Mouse (Mus musculus) lung, postnatal 4 days (tissue): ENCODE measurements around the gene Mad1l1.

Source experiments
- DNase-seq, 2 experiments: peaks; one replicate each; pipeline ENCODE4 v3.0.0; 2021

The Mad1l1 gene

DNA sequence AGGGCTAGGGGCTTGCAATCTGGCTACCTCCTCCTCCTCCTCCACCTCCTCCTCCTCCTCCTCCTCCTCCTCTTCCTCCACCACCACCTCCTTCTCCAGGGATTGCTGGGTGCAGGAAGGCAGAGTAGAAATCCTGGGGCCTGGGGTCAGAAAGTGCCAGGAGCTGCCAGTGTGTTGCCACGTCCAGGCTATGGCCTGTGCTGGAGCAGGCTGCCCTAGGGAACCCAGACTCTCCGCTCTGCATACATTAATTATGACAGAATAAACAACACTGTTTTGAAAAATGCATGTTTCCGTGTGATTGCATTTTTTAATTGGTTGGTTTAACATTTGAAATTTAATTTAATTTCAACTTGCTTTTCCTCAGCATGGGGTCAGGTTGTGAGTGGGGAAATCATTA is 285.7 kb downstream of the Mad1l1 start:
- DNase-seq, result no peak

DNA sequence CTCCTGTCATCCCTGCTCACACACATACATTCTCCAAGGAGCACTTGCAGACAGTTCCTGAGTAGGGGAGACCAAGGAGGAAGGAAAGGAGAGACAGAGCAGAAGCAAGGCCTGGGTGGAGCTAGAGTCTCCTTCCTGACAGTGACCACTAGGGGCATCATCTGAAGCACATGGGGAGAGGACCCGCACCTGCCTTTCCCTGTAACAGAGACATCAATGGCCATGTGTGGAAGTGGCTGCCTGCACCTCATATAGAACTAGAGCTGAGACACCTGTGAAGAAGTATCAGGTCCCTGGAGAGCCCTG is 286.4 kb downstream of the Mad1l1 start:
- no peak for DNase-seq

DNA sequence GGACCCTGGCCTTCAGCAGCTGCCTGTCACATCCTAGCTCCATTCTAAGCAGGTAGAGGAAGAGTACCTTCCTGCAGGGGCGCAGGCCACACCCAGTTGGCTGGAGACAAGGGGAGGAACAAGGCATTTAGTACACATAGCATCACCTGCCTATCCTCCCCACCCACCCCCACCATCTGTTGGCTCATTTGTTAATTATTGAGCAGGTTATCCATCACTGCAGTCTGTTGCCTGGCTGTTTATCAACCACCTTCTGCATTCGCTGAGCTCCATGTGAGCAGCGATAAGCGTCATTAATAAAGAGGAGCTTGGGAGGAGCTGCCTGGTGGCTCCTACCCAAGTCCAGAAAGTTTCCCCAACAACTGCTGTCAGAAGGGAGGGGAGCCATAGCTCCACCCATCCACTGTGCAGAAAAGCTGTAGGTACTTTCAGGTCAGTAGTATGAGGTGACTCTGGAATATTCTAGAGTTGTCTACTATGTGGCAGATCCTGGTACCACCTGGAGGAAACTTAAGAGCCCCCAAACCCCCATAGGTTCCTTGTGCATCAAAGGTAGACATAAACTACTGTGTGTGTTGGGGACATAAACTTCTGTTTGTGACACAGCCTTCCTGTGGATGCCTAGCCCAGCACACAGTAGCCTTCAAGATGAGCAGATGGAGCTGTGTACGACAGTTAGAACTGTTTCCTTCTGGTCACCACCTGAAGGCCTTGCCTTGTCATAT is 286.9 kb downstream of the Mad1l1 start:
- no peak for DNase-seq

DNA sequence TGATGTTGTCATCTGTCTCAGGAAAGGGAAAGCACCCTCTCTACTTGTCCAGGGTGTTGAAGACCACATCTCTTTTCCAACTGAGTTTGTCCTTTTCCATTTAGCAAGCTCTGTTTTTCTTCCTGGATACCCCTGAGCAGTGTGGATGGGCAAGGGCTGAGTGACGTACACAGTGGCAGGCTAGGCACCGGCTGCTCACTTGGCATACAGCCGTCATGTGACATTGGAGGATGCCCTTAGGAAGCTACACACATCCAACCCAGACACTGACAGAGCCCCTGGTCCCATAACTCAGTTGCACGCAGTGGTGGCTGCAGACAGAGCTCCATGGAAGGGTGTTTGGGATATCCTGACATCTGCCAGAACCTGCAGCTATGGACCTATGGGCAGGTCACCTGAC is 295.0 kb downstream of the Mad1l1 start:
- no peak for DNase-seq

DNA sequence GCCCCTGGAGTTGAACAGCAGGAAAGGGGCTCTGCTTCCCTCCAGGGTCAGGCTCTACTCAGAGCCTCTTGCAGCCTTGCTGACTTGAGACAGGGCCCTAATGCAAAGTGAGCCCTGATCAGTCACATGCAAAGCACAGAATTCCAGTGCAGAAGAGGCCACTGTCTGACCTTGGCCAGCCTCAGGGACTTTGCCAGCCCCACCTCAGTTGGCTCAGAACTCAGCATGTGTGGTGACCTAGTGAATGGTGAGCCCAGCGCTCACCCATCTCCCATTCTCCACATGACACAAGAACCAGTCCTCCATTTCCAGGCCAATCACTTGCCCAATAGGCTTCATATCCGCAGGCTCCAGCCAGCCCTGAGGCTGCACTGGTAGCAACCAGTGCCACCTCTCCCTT is 296.1 kb downstream of the Mad1l1 start:
- no peak for DNase-seq

DNA sequence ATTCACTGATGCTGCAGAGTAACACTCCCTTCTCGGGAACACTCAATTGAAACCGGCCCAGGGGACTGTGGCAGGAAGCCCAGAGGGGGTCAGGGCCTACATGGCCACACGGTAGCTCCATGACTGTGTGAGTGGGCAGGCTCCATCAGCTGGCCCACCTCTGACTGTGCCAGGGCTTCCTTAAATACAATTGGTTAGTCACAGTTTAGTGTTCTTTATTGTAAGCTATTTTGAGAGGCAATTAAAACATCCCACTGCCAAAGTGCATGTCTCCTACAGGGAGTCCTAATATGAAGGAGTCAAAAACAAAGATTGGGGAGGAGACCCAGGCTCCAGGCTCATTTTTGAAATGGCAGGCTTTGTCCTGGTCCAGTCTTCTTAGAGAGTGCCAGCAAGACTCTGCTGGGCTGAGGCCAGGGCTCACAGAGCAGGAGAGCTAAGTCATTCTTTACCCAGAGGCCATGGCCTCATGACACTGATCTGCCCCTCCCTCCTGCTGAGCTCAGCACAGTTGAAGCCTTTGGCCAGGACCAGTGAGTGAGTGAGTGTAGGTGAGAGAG is 297.3 kb downstream of the Mad1l1 start:
- peak; percentile 22 to 62 for DNase-seq

DNA sequence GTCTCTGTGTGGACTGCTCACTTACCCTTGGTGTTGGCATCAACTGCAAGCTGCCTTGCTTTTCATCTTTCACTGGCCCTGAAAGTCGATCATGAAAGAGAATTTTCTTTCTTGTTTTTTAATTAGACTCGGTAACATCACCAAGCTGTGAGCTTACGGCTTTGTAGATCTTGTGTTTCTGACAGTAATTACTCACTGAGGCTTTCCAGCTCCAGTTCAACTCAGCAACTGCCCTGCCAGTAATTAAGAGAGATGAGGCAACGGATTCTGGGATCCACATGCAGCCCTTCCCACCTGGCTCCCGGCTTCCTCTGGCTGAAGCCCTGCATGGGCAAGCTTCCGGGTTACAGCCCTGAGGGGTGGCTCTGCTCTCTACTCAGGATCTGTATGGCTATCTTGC is 298.5 kb downstream of the Mad1l1 start:
- DNase-seq, result no peak

DNA sequence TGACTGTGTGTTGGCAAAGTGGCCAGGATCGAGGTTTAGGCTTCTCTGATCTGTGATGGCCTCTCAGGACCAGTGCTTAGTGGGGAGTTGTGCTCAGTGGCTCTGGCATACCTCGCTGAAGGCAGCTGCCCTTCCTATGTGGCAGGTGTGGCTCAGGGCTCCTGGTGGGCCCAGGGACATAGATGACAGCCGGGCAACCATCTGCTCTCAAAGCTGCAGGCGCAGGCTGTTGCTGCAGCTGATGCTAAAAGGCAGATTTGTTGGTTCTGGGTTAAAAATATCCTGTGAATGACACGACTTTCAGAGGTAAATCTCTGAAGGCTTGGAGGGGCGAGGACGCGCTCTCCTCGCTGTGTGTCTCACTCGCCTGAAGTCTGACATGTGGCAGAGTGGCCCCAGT is 299.6 kb downstream of the Mad1l1 start:
- no peak for DNase-seq

DNA sequence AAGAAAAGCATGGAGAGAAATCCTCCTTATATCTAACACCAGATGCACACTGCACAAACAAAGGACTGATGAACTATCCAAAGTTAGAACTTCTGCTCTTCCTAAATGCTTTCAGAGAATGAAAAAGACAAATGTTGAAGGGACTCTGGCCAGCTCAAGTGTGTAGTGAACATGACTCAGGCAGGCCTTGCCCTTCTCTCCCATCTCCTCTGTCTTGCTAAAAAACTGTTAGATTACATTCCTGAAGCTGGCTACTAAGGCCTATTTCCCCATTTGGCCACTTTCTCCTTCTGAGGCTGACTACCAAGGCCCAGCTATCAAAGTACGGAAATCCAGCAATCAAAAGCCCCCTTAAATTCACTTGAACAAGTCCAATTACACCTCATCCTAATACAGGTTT is 301.7 kb downstream of the Mad1l1 start:
- DNase-seq, result no peak

DNA sequence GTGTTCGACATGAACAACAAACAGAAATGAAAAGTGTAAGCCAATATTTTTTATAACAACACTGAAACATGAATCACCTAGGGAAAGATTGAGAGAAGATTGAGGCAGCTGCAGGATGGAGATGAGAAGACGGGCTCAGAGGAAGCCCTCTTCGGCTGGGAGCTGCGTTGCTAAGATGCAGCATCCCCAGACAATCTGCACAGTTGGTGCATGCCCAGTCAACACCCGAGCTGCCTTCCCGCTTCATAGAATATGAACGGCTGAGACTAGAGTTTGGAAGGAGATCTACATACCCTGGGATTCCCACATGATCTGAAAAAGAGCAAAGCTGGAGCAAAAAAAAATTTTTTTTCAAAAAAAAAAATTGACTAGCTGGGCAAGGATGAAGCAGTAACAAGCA is 302.6 kb downstream of the Mad1l1 start:
- DNase-seq, result no peak

DNA sequence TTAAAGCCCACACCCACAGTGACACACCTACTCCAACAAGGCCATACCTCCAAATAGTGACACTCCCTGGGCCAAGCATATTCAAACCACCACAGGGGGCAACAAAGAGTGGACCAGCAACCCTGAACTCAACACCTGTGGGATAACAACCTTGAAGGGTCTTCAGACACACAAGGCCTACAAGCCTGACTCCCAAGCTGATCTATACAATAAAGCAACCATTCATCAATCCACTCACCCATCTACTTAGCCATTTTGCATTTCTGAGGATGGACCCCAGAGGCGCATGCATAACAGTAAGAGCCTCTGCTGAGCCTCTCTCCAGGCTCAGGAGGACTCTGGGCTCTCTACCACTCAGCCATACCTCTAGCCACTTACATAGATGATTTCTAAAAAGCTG is 304.5 kb downstream of the Mad1l1 start:
- no peak for DNase-seq

DNA sequence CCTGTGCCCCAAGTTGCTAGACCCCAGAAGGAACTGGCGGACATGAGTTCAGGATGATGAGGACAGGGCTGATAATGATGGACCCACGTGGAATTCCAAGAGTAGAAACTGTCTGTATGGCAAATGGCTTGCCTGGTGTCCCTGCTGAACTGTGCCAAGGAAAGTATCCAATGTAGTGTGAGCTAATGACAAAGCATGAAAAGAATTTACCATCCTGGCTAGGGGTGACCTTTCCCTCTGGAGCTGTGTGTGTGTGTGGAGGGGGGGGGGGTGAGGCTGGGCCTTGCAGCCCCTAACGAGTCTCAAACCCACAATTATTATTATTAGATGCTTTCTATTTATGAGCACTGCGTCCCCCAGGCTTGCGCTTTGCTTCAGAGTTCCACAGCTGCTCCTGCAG is 307.7 kb downstream of the Mad1l1 start:
- DNase-seq, result no peak

DNA sequence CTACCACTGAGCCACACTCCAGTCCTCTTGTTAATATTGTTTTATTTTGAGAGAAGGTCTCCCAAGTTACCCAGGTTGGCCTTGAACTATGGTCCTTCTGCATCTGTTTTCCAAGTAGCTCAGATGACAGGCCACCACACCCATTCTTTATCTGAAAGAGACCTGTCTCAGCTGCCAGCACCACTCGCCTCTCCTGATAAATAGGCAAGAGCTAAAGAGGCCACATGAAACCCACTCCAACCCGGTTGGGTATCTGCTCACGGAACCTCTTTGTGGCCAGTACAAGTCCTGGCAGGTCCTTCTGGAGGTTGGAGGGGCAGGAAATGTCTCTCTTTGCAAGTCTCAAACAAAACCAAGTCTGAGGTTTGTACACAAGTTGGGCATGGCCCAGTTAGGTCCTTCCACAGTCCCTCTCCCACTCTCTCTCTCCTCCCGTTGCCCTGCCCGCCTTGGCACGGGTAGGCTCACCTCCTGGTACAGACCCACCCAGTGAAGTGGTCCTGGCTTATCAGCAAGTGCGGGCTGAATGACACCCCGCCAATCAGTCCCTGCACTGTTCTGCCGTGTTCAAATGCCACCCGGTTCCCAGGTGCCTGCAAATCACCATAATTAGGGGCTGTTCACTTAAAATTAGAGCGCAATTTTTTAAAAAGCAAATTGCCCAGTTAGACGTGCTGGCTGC is 308.9 kb downstream of the Mad1l1 start:
- DNase-seq, result no peak

DNA sequence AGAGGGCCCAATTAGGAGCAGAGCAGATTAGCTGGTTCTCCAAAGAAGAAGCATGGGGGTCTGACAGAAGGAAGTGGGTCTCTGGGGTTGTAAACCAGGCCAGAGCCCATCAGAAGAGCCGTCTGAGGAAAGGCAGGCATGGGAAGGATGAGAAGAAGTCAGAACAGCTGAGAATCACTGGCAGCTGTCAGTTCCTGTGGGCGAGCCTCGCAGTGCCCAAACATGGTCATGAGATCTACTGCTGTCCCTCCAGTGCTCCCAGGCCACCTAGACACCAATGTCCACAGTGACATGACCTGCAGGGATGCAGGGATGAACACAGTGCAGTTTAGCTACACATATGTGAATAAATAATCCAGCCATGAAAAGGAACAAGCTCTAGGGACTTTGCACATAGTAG is 310.9 kb downstream of the Mad1l1 start:
- no peak for DNase-seq

DNA sequence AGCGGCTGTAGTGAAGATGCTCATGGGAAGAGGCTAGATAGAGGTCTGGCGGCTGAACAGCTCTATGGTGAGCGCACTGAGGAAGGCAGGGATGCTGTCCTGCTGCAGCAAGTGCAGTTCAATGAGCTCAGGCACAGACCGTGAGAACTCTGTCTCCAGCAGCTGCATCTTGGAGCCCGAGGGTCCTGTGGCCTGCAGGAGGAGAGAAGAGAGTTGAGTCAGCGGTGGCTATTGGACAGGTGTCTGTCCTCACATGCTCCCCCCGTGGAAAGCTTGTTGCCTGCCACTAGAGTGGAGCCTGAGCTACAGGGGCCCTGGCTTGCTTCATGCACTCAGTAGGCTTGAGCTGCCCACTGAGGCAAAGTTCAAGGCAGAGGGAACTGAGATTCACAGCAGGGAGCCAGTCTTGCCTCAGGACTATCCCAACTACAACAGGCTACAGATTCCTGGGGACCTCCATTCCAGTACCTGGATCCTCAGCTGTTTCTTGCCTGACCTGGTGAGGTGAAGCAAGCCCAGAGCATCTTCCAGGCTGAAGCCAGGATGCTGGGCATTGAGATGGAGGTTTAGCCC is 312.2 kb downstream of the Mad1l1 start:
- DNase-seq, result no peak

DNA sequence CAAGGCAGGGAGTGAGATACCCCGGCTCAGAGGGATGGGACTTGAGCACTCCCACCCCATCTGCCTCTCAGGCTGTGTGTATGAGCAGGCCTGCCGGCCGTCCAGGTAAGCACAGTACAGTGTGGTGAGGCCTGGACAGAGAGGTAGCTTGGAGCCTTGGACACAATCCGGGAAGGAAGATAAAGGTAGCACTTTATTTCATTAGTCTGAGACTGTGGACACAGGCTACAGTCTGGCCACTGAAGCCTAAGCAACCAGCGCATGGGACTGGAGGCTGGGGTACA is 312.9 kb downstream of the Mad1l1 start:
- DNase-seq, result no peak

DNA sequence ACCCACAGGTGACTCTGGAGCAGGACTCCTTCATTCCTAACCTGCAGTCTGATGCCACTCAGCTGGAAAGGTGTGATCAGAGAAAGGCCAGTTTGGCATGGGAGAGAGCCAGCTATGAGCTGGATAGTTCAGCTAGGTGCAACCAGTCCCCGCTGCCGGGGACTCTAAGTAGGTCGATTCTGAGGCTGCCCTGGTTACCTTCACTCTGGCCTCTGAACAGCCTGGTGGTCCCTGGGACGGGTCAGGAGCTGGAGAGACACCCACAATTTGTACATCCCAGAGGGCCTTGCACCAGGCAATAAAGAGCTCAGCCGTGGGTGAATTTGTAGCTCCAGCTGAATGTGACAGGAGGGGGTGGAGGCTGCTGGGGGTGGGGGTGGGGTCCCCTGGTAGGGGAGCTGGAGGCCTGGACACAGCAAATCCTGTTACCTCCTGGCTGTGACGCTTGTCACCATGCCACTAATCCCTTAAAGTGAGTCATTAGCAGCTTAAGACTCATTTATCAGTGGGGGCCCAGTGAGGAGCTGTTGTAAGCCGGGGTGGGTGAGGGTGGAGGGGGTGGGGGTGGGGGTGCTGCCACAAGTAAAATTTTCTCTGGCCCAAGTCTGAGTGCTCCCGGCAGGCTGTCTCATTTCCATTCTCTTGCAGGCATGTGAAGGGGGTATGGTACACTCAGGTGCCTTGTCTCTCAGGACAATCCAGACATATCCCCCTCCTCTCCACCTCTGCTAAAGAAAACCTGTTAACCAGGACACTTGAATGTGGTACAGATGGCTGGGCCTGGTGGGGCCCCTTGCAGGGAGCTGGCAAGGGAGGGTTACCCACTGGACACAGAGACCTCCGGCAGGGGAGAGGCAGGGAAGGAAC is 313.5 kb downstream of the Mad1l1 start:
- no peak for DNase-seq

DNA sequence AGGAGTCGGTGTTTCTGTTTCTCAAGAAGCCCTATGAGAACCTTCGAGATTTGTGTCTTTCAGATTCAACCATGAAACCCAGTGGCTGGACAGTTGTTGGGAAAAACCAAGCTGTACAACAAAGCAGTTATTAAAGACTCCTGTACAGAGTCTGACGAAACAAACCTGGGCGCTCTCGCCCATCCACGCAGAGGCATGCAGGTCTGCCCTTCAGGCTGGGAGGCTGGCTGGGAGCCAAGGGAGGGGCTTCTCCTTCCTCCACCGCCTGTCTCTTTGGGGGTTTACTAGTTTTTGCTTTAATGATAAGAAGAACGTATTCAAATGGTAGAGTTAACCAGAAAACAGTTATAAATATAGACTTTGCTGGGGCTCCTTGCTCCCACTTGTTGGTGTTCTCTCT is 314.5 kb downstream of the Mad1l1 start:
- DNase-seq, result no peak

DNA sequence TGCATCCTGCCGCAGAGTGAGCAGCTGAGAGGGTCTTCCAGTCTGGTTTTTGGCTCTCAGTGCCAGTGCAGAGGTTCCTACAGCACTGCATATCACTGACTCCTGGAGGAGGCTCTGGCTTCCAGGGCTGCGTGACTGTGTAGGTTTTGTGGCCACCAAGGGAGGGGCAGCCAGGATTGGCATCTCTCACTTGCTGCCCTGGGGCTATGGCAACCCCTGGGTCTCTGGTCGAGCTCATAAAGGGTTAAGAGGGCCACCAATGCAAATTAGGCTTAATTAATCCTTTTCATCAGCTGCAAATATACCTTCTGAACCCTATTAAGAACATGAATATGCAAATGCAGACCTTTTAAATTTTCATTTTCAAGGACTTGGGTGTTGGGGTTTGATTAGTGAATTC is 318.8 kb downstream of the Mad1l1 start:
- no peak for DNase-seq

DNA sequence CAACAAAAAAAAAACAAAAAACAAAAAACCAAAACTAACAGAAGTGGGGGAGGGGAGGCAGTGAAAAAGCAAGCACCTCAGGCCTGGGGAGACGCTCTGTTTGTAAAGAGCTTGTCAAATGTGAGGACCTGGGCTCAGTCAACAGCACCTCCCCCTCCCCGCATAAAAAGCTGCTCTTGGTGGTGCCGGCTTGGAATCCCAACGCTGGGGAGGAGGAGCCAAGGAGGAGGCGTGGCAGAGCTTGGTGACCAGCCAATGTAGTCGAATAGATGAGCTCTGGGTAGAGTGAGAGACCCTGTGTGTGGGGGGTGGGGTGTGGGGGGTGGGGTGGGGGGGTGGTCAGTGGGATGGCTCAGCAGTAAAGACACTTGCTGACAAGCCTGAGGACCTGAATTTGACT is 322.4 kb downstream of the Mad1l1 start:
- no peak for DNase-seq

DNA sequence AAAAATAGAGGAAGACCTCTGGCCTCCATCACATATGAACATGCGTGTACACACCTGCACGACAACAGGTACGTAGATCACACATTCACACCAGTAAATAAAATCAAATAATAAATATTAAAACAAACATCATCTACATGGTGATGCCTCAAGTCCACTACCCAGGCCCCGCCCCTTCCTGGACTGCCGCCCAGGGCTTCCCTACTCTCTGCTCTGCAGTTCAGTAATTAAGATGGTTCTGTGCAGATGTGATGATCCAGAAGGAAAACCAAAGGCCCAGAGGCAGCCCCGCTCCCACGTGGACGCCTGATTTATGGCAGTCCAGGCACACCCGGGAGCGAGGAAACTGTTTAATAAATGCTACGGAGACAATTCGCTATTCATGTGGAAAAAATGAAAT is 323.0 kb downstream of the Mad1l1 start:
- DNase-seq, result peak; percentile 14 to 41

DNA sequence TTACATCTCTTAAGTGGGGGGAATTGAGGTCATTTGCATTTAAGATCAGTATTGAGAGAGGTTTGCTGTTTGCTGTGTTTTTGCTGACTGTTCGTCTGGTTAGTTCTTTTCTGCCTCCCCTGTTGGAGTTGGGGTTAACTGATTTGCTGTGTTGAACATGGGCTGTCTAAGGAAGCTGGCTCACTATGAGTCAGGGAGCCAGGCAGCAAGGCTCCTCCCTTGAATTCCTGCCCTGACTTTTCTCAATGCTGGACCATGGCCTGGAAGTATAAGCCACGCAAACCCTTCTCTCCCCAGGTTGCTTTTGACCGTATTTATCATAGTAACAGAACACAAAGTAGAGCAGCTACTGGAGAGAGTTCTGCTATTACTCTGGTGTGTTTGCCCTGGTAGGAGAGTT is 329.8 kb downstream of the Mad1l1 start:
- DNase-seq, result no peak

DNA sequence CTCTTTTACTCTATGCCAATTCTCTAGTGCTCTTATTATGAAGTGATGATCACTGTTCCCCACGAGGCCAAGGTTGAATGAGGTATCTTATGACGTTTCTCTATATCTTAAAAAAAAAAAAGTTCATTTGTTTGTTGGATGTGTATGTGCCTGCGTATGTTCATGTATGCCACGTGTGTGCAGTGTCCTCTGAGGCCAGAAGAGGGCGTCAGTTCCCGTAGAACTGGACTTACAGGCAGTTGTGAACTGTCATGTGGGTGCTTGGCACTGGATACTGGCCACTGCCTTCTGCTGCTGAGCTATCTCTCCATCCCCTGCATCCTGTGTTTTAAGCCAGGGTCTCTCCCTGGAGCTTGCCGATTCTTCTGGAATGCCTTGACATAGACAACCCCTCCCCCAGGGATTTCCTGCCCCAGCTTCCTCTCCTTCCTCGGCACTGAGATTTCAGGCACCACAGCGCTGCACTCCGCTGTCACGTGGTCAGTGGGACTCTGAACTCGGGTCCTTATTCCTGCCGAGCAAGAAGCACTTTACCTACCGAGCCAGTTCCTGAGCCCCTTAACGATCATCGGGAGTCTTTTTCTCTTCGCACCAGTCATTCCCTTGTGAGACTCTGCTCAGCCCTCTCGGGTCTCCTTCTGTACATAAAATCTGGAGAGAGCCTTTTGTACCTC is 336.1 kb downstream of the Mad1l1 start:
- no peak for DNase-seq
